Mouse (Mus musculus) midbrain, embryonic 16.5 days (tissue): ENCODE measurements around the gene Nfx1. TPM values are rescaled to one million over a fixed set of nuclear protein-coding genes. Genes with fewer than 3 reads are reported as not detected.

Experiments used
- ATAC-seq: fragments of 200-750 bp; cut with Nextera tagmentation; 2 replicates; pipeline ENCODE4 v1.8.0; 2017; ENCODE audit warnings: moderate TSS enrichment
- H3K27ac ChIP-seq: fragments of 300-500 bp; sonication (generic); 2 replicates; pipeline ENCODE4 v1.5.1; 2014; ENCODE audit warnings: mild to moderate bottlenecking, low read length, mixed read lengths
- H3K27me3 ChIP-seq: fragments of 300-500 bp; sonication (generic); 2 replicates; pipeline ENCODE4 v1.6.1; 2014; ENCODE audit warnings: low read depth, low read length, mixed read lengths; ENCODE audit not compliant: control insufficient read depth, insufficient read depth
- H3K36me3 ChIP-seq: fragments of 300-500 bp; sonication (generic); 2 replicates; pipeline ENCODE4 v1.6.1; 2014; ENCODE audit warnings: mild to moderate bottlenecking, low read length, moderate library complexity, mixed read lengths; ENCODE audit not compliant: control insufficient read depth, insufficient read depth
- H3K4me1 ChIP-seq: fragments of 300-500 bp; sonication (generic); 2 replicates; pipeline ENCODE4 v1.6.1; 2014; ENCODE audit warnings: mild to moderate bottlenecking, low read length, mixed read lengths; ENCODE audit not compliant: control insufficient read depth, insufficient read depth
- H3K4me2 ChIP-seq: fragments of 300-500 bp; sonication (generic); 2 replicates; pipeline ENCODE4 v1.6.1; 2014; ENCODE audit warnings: mild to moderate bottlenecking, low read length, mixed read lengths
- H3K4me3 ChIP-seq: fragments of 300-500 bp; sonication (generic); 2 replicates; pipeline ENCODE4 v1.5.1; 2014; ENCODE audit warnings: low read depth, mild to moderate bottlenecking, low read length, moderate library complexity, mixed read lengths
- H3K9ac ChIP-seq: fragments of 300-500 bp; sonication (generic); 2 replicates; pipeline ENCODE4 v1.6.1; 2014; ENCODE audit warnings: low read depth, low read length, mixed read lengths
- H3K9me3 ChIP-seq: fragments of 300-500 bp; sonication (generic); replicated peaks from 2 replicates; pipeline ENCODE4 v1.6.1; 2014; ENCODE audit warnings: mild to moderate bottlenecking, low read length, mixed read lengths; ENCODE audit not compliant: control insufficient read depth, poor library complexity, severe bottlenecking
- WGBS: fragments of 180-500 bp; shearing (Covaris S2); extraction: QIAGEN DNeasy Blood & Tissue Kit; methylation state at CpG from one replicate; pipeline ENCODE4 v1.1.7; 2014; 5-methylcytosine and 5-hydroxymethylcytosine counted together
- polyA plus RNA-seq: library from polyadenylated mRNA; unstranded; fragments of >200 nt; fragmentation: Nextera tagmentation; extraction: Ambion mirVana; gene quantifications from 2 replicates; pipeline ENCODE4 v1.2.1, GENCODE M21; 2015

The Nfx1 gene
- polyA plus RNA-seq, 1 experiment from 2014 or later, result 115 TPM

- Histone ChIP-seq H3K9ac (no peak overlapping the region), H3K9me3 (no peaks in the 10 kb centered on the region), H3K27me3 (no peaks in the 10 kb centered on the region), H3K4me3 (no peak overlapping the region), H3K27ac (no peak overlapping the region), H3K36me3 (no peaks in the 10 kb centered on the region), H3K4me1 (peaks cover 3% of the 10 kb centered on the region; the same call in 1 of the 2 replicates), H3K4me2 (no peak overlapping the region)
- ATAC-seq, result no peak
- WGBS, result 83% methylated on average over 13 of the region's 13 CpGs
These were observed 75.6 kb downstream of the Nfx1 start for GRCm38 (mm10) chr4:41046254-41046795.

DNA sequence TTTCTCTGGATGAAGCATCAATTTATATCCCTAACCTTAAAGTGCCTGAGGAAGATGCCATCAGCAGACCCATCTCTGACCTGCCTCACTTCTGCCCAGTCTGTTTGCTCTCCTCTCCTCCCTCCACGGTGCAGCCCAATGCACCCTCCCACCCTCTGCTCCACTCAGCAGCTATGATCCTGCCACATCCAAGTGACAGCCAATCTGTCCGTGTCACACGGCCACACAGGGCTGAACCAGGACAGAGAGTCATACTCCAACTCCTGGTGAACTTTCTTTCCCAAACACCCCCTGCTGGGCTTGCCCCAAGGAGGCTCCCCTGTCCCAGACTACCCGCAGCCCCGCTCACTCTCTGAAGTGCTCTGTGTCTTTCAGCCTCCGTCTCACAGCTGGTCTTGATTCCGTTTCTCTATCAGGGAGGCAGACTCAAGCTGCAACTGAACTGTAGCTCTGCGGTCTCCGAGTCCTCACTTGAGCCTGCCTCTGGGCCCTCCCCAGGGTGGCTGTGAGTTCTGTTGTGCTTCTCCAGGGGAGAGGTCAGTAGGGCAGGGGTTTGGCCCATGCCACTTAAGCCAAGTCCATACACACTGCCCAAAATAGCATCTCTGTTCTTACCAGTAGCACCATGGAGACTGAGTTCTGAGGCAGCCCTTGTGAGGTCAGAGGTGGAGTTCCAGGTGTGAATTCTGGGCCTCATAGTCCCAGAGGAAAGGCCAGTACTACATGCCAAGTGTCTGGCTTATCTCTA, 77.0 kb downstream of the Nfx1 start, which contains the start of gene Aqp7:
Gene Aqp7 (minus strand): TSS at position 616 of the 748 bp plus-strand sequence.
- Histone ChIP-seq H3K4me2 (no peak within 1 kb of the TSS), H3K4me3 (no peak within 1 kb of the TSS), H3K4me1 (peaks cover 3% of the 10 kb centered on the region; the same call in 1 of the 2 replicates), H3K27ac (no peak within 1 kb of the TSS), H3K9ac (no peak within 1 kb of the TSS), H3K36me3 (no peaks in the 10 kb centered on the region), H3K9me3 (no peaks in the 10 kb centered on the region), H3K27me3 (no peaks in the 10 kb centered on the region)
- 42% methylated on average over 9 of the region's 9 CpGs for WGBS
- no peak for ATAC-seq

GRCm38 (mm10) chr4:41048926-41049325, 78.2 kb downstream of the Nfx1 start:
- Histone ChIP-seq H3K27ac (no peak overlapping the region), H3K4me2 (no peak overlapping the region), H3K4me3 (no peak overlapping the region), H3K4me1 (peaks cover 3% of the 10 kb centered on the region; the same call in 1 of the 2 replicates), H3K36me3 (no peaks in the 10 kb centered on the region), H3K9me3 (no peaks in the 10 kb centered on the region), H3K27me3 (no peaks in the 10 kb centered on the region), H3K9ac (no peak overlapping the region)
- no peak for ATAC-seq
- 51% methylated on average over 2 of the region's 2 CpGs for WGBS

DNA sequence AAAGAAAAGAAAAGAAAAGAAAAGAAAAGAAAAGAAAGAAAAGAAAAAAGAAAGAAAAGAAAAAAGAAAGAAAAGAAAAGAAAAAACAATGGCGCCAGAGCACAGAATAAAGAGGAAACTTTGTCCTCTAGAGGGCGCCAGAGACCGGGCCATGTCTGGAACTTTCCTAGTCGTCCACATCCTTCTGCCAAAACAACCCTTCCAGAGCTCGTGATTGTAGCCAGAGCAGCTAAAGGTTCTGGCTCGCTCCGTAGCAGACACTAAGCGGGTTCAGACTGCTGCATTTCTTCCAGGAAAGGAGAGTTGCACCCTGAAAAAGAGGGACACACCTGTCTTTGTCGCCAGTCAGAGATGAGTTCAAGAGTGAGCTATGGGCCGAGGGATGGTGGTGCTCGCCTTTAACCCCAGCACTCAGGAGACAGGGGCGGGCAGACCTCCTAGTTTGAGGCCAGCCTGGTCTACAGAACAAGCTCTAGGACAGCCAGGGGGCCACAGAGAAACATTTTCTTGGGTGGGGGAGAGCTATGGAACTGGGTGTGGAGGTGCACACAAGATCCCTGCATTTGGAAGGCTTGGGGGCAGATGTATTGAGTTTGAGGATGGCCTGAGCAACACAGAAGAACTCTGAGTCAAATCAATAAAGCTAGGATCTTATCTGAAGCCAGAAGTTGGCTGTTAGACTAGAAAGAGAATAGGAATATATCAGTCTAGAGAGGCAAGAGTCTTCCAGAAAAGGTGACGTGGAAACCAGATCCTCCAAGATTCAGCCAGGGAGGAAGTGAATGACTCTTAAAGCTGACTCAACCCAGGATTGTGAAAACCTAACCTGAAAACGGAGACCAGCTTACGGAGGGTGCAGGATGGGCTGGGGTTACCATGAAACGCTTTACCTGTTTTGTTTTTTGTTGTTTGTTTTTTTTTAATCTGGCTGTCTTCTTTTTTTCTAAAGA, 80.3 kb downstream of the Nfx1 start:
- peak; percentile 80 for ATAC-seq
- 30% methylated on average over 16 of the region's 16 CpGs for WGBS
- H3K4me2 ChIP-seq, result peak overlapping the region; percentile 50
- no peak overlapping the region for H3K27ac ChIP-seq
- H3K36me3 ChIP-seq, result no peaks in the 10 kb centered on the region
- peaks cover 3% of the 10 kb centered on the region; the same call in 1 of the 2 replicates for H3K4me1 ChIP-seq
- H3K4me3 ChIP-seq, result no peak overlapping the region; the same call in 1 of the 2 replicates
- no peaks in the 10 kb centered on the region for H3K9me3 ChIP-seq
- peak overlapping the region; percentile 47; the same call in 1 of the 2 replicates for H3K9ac ChIP-seq
- H3K27me3 ChIP-seq, result no peaks in the 10 kb centered on the region

- Histone ChIP-seq H3K27ac (no peak overlapping the region), H3K4me2 (no peak overlapping the region), H3K9me3 (no peaks in the 10 kb centered on the region), H3K4me1 (peaks cover 3% of the 10 kb centered on the region; the same call in 1 of the 2 replicates), H3K27me3 (no peaks in the 10 kb centered on the region), H3K9ac (no peak overlapping the region), H3K36me3 (no peaks in the 10 kb centered on the region), H3K4me3 (no peak overlapping the region)
- no peak for ATAC-seq
- 77% methylated on average over 7 of the region's 7 CpGs for WGBS
These were observed 81.1 kb downstream of the Nfx1 start for GRCm38 (mm10) chr4:41051781-41052180.

GRCm38 (mm10) chr4:41055111-41055510, 84.4 kb downstream of the Nfx1 start:
- Histone ChIP-seq H3K36me3 (no peaks in the 10 kb centered on the region), H3K27me3 (no peaks in the 10 kb centered on the region), H3K9me3 (no peaks in the 10 kb centered on the region), H3K4me3 (no peak overlapping the region), H3K4me2 (no peak overlapping the region), H3K27ac (no peak overlapping the region), H3K9ac (no peak overlapping the region), H3K4me1 (peaks cover 3% of the 10 kb centered on the region; the same call in 1 of the 2 replicates)
- 87% methylated on average over 13 of the region's 13 CpGs for WGBS
- no peak for ATAC-seq

DNA sequence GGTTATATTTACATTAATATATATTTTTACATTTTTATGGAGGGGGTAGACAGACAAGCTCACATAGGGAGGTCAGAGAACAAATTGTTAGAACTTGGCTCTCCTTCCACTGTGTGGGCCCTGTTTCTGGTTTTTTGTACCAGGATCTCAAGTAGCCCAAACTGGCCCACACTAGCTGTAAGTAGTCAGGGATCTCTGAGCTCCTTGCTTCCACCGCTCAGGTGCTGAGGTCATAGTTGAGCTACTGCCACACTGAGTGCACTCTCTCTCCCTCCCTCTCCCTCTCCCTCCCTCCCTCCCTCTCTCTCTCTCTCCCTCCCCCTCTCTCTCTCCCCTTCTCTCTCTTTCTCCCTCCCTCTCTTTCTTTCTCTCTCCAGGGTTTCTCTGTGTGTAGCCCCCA, 85.5 kb downstream of the Nfx1 start:
- no peak overlapping the region for H3K4me2 ChIP-seq
- no peaks in the 10 kb centered on the region for H3K9me3 ChIP-seq
- H3K36me3 ChIP-seq, result no peaks in the 10 kb centered on the region
- no peaks in the 10 kb centered on the region for H3K27me3 ChIP-seq
- no peaks in the 10 kb centered on the region for H3K4me1 ChIP-seq
- no peak overlapping the region for H3K4me3 ChIP-seq
- no peak overlapping the region for H3K27ac ChIP-seq
- H3K9ac ChIP-seq, result no peak overlapping the region
- 20% methylated on average over 1 of the region's 1 CpGs for whole genome bisulfite sequencing
- no peak for ATAC-seq

- H3K27me3 ChIP-seq, result no peaks in the 10 kb centered on the region
- no peak overlapping the region for H3K27ac ChIP-seq
- H3K9ac ChIP-seq, result no peak overlapping the region
- ATAC-seq, result no peak
- H3K9me3 ChIP-seq, result no peaks in the 10 kb centered on the region
- no peak overlapping the region for H3K4me3 ChIP-seq
- H3K4me2 ChIP-seq, result no peak overlapping the region
- WGBS, result 73% methylated on average over 7 of the region's 7 CpGs
- H3K36me3 ChIP-seq, result no peaks in the 10 kb centered on the region
- no peaks in the 10 kb centered on the region for H3K4me1 ChIP-seq
These were observed 86.1 kb downstream of the Nfx1 start for GRCm38 (mm10) chr4:41056742-41057332.
